Mouse (Mus musculus) neural tube, embryonic 15.5 days (tissue): ENCODE results near the gene Qrfp. TPM values are rescaled to one million over a fixed set of nuclear protein-coding genes. Genes with fewer than 3 reads are reported as not detected.

Source experiments
- ATAC-seq: fragments of 200-750 bp; cut with Nextera tagmentation; 2 replicates; pipeline ENCODE4 v1.8.0; 2017; ENCODE audit warnings: mild to moderate bottlenecking, moderate TSS enrichment, moderate library complexity; ENCODE audit not compliant: low FRiP score
- H3K27ac ChIP-seq: fragments of 300-500 bp; sonication (generic); replicated peaks from 2 replicates; pipeline ENCODE4 v1.5.1; 2015; ENCODE audit warnings: mild to moderate bottlenecking, inconsistent platforms
- H3K27me3 ChIP-seq: fragments of 300-500 bp; sonication (generic); replicated peaks from 2 replicates; pipeline ENCODE4 v1.6.1; 2015; ENCODE audit warnings: inconsistent platforms
- H3K36me3 ChIP-seq: fragments of 300-500 bp; sonication (generic); 2 replicates; pipeline ENCODE4 v1.6.1; 2015; ENCODE audit warnings: inconsistent platforms
- H3K4me1 ChIP-seq: fragments of 300-500 bp; sonication (generic); 2 replicates; pipeline ENCODE4 v1.6.1; 2015; ENCODE audit warnings: inconsistent platforms
- H3K4me2 ChIP-seq: fragments of 300-500 bp; sonication (generic); 2 replicates; pipeline ENCODE4 v1.6.1; 2015; ENCODE audit warnings: inconsistent platforms, mild to moderate bottlenecking, moderate library complexity
- H3K4me3 ChIP-seq: fragments of 300-500 bp; sonication (generic); replicated peaks from 2 replicates; pipeline ENCODE4 v1.5.1; 2015; ENCODE audit warnings: mild to moderate bottlenecking, inconsistent platforms
- H3K9ac ChIP-seq: fragments of 300-500 bp; sonication (generic); replicated peaks from 2 replicates; pipeline ENCODE4 v1.6.1; 2015; ENCODE audit warnings: mild to moderate bottlenecking, inconsistent platforms
- H3K9me3 ChIP-seq: fragments of 300-500 bp; sonication (generic); replicated peaks from 2 replicates; pipeline ENCODE4 v1.6.1; 2016; ENCODE audit warnings: inconsistent platforms
- WGBS: fragments of 180-500 bp; shearing (Covaris S2); methylation state at CpG from one replicate; pipeline ENCODE4 v1.1.7; 2015; ENCODE audit warnings: mixed read lengths; 5-methylcytosine and 5-hydroxymethylcytosine counted together
- polyA plus RNA-seq: library from polyadenylated mRNA; unstranded; fragments of >200 nt; fragmentation: Nextera tagmentation; extraction: Ambion mirVana; gene quantifications from 2 replicates; pipeline ENCODE4 v1.2.1, GENCODE M21; 2015

The Qrfp gene
- polyA plus RNA-seq, 1 experiment from 2014 or later: not detected

GRCm38 (mm10) chr2:31767104-31767503, 43.3 kb downstream of the Qrfp start:
- H3K9ac ChIP-seq: no peak overlapping the region
- ATAC-seq: no peak
- no peaks in the 10 kb centered on the region for H3K36me3 ChIP-seq
- no peak overlapping the region for H3K4me2 ChIP-seq
- WGBS: 93% methylated on average over 6 of the region's 6 CpGs
- H3K27ac ChIP-seq: no peak overlapping the region
- peaks cover 48% of the 10 kb centered on the region for H3K4me1 ChIP-seq
- H3K4me3 ChIP-seq: no peak overlapping the region
- no peaks in the 10 kb centered on the region for H3K9me3 ChIP-seq
- no peaks in the 10 kb centered on the region for H3K27me3 ChIP-seq

- H3K4me2 ChIP-seq: peak overlapping the region; percentile 3
- no peak overlapping the region for H3K9ac ChIP-seq
- peaks cover 56% of the 10 kb centered on the region for H3K4me1 ChIP-seq
- no peaks in the 10 kb centered on the region for H3K36me3 ChIP-seq
- no peaks in the 10 kb centered on the region for H3K27me3 ChIP-seq
- ATAC-seq: no peak
- no peak overlapping the region for H3K27ac ChIP-seq
- 2% methylated on average over 2 of the region's 2 CpGs for whole genome bisulfite sequencing
- no peak overlapping the region for H3K4me3 ChIP-seq
- no peaks in the 10 kb centered on the region for H3K9me3 ChIP-seq
Measured at GRCm38 (mm10) chr2:31763271-31763670, 47.1 kb downstream of the Qrfp start.

GRCm38 (mm10) chr2:31762853-31763252, 47.5 kb downstream of the Qrfp start:
- H3K9ac ChIP-seq: no peak overlapping the region
- H3K9me3 ChIP-seq: no peaks in the 10 kb centered on the region
- WGBS: 8% methylated on average over 2 of the region's 2 CpGs
- H3K4me2 ChIP-seq: peak overlapping the region; percentile 3
- H3K4me1 ChIP-seq: peaks cover 54% of the 10 kb centered on the region
- ATAC-seq: no peak
- H3K4me3 ChIP-seq: no peak overlapping the region
- no peaks in the 10 kb centered on the region for H3K27me3 ChIP-seq
- H3K27ac ChIP-seq: no peak overlapping the region
- H3K36me3 ChIP-seq: no peaks in the 10 kb centered on the region

GRCm38 (mm10) chr2:31762155-31762554, 48.2 kb downstream of the Qrfp start:
- no peak overlapping the region for H3K27ac ChIP-seq
- H3K36me3 ChIP-seq: no peaks in the 10 kb centered on the region
- H3K27me3 ChIP-seq: no peaks in the 10 kb centered on the region
- WGBS: 21% methylated on average over 3 of the region's 3 CpGs
- peaks cover 53% of the 10 kb centered on the region for H3K4me1 ChIP-seq
- H3K9ac ChIP-seq: 0 out of 2 replicates have a peak overlapping the region, but pooled peaks have one; percentile 68
- H3K4me3 ChIP-seq: no peak overlapping the region
- peak overlapping the region; percentile 93 for H3K4me2 ChIP-seq
- no peak for ATAC-seq
- no peaks in the 10 kb centered on the region for H3K9me3 ChIP-seq

GRCm38 (mm10) chr2:31761585-31761984, 48.8 kb downstream of the Qrfp start:
- H3K27ac ChIP-seq: peak overlapping the region; percentile 39; the same call in 1 of the 2 replicates
- ATAC-seq: no peak
- H3K9me3 ChIP-seq: no peaks in the 10 kb centered on the region
- H3K4me2 ChIP-seq: peak overlapping the region; percentile 93
- H3K4me3 ChIP-seq: peak overlapping the region; percentile 62
- 7% methylated on average over 4 of the region's 4 CpGs for WGBS
- no peaks in the 10 kb centered on the region for H3K27me3 ChIP-seq
- no peaks in the 10 kb centered on the region for H3K36me3 ChIP-seq
- H3K4me1 ChIP-seq: peaks cover 55% of the 10 kb centered on the region
- 0 out of 2 replicates have a peak overlapping the region, but pooled peaks have one; percentile 68 for H3K9ac ChIP-seq

GRCm38 (mm10) chr2:31761115-31761531, 49.3 kb downstream of the Qrfp start:
- no peak for ATAC-seq
- H3K9me3 ChIP-seq: no peaks in the 10 kb centered on the region
- 11% methylated on average over 7 of the region's 7 CpGs for WGBS
- no peaks in the 10 kb centered on the region for H3K27me3 ChIP-seq
- peak overlapping the region; percentile 39 for H3K27ac ChIP-seq
- H3K9ac ChIP-seq: peak overlapping the region; percentile 68
- peaks cover 55% of the 10 kb centered on the region for H3K4me1 ChIP-seq
- H3K36me3 ChIP-seq: no peaks in the 10 kb centered on the region
- peak overlapping the region; percentile 62 for H3K4me3 ChIP-seq
- H3K4me2 ChIP-seq: peak overlapping the region; percentile 93

- no peaks in the 10 kb centered on the region for H3K36me3 ChIP-seq
- H3K4me3 ChIP-seq: peak overlapping the region; percentile 62
- H3K9ac ChIP-seq: peak overlapping the region; percentile 68
- no peaks in the 10 kb centered on the region for H3K9me3 ChIP-seq
- peak overlapping the region; percentile 79; the same call in 1 of the 2 replicates for H3K27ac ChIP-seq
- H3K27me3 ChIP-seq: no peaks in the 10 kb centered on the region
- peaks cover 55% of the 10 kb centered on the region for H3K4me1 ChIP-seq
- H3K4me2 ChIP-seq: peak overlapping the region; percentile 93
- 4% methylated on average over 1 of the region's 1 CpGs for WGBS
- ATAC-seq: no peak
Measured at GRCm38 (mm10) chr2:31760486-31760885, 49.9 kb downstream of the Qrfp start.

- no peaks in the 10 kb centered on the region for H3K9me3 ChIP-seq
- no peaks in the 10 kb centered on the region for H3K27me3 ChIP-seq
- WGBS: under 1% methylated on average over 40 of the region's 42 CpGs
- peak overlapping the region; percentile 68 for H3K9ac ChIP-seq
- peak overlapping the region; percentile 79 for H3K27ac ChIP-seq
- ATAC-seq: peak; percentile 80
- no peaks in the 10 kb centered on the region for H3K36me3 ChIP-seq
- peaks cover 55% of the 10 kb centered on the region for H3K4me1 ChIP-seq
- peak overlapping the region; percentile 93 for H3K4me2 ChIP-seq
- H3K4me3 ChIP-seq: peak overlapping the region; percentile 62
Measured at GRCm38 (mm10) chr2:31759751-31760460, 50.5 kb downstream of the Qrfp start.

- WGBS: 91% methylated on average over 5 of the region's 5 CpGs
- Histone ChIP-seq H3K4me1 (peaks cover 55% of the 10 kb centered on the region), H3K4me2 (peak overlapping the region; percentile 93), H3K36me3 (no peaks in the 10 kb centered on the region), H3K27me3 (no peaks in the 10 kb centered on the region), H3K4me3 (peak overlapping the region; percentile 62; the same call in 1 of the 2 replicates), H3K27ac (no peak overlapping the region), H3K9ac (no peak overlapping the region), H3K9me3 (no peaks in the 10 kb centered on the region)
- no peak for ATAC-seq
Measured at GRCm38 (mm10) chr2:31758966-31759365, 51.4 kb downstream of the Qrfp start.

- Histone ChIP-seq H3K9me3 (no peaks in the 10 kb centered on the region), H3K9ac (no peak overlapping the region), H3K4me1 (peaks cover 44% of the 10 kb centered on the region), H3K4me3 (no peak overlapping the region), H3K27ac (no peak overlapping the region), H3K36me3 (no peaks in the 10 kb centered on the region), H3K27me3 (no peaks in the 10 kb centered on the region), H3K4me2 (no peak overlapping the region)
- no peak for ATAC-seq
Measured at GRCm38 (mm10) chr2:31757472-31757871, 52.9 kb downstream of the Qrfp start.
